Comparison of ENCODE assay signal across 18 mouse cellular contexts in genomic region chr13:91202564-91202963, GRCm38 (mm10).
"Had no signal": no experiment of that assay in that cellular context is flagged by ENCODE, and none has a peak within 500 bp of the region (broad histone marks: within the 10 kb centered on the region; RNA-seq: fewer than 3 reads in every experiment).

No protein-coding gene starts in this region.

- H3K9me3 ChIP-seq: liver, embryonic 13.5 days; liver, embryonic 15.5 days; lung, embryonic 15.5 days; midbrain, embryonic 13.5 days; midbrain, embryonic 15.5 days; neural tube, embryonic 12.5 days had no signal

- H3K4me3 ChIP-seq: liver, embryonic 13.5 days; liver, embryonic 15.5 days; lung, embryonic 15.5 days; midbrain, embryonic 13.5 days; midbrain, embryonic 15.5 days; neural tube, embryonic 12.5 days had no signal

- H3K36me3 ChIP-seq: liver, embryonic 13.5 days; liver, embryonic 15.5 days; lung, embryonic 15.5 days; midbrain, embryonic 13.5 days; midbrain, embryonic 15.5 days; neural tube, embryonic 12.5 days had no signal

- H3K27me3 ChIP-seq: liver, embryonic 13.5 days; liver, embryonic 15.5 days; lung, embryonic 15.5 days; midbrain, embryonic 13.5 days; midbrain, embryonic 15.5 days; neural tube, embryonic 12.5 days had no signal

- ATAC-seq: liver, postnatal 0 days; lung, postnatal 0 days; midbrain, embryonic 13.5 days; midbrain, embryonic 15.5 days had no signal

- H3K27ac ChIP-seq: liver, embryonic 13.5 days; liver, embryonic 15.5 days; lung, embryonic 15.5 days; macrophage; midbrain, embryonic 13.5 days; midbrain, embryonic 15.5 days; neural tube, embryonic 12.5 days had no signal

- DNase-seq: liver, embryonic 13.5 days; liver, postnatal 0 days; lung, adult 2 months; lung, postnatal 14 days; lung, postnatal 36 days; right cerebral cortex, postnatal 14 days; spleen, adult 18-20 months; thymus, adult 18-20 months; thymus, postnatal 14 days; thymus, postnatal 36 days had no signal

- H3K9ac ChIP-seq: liver, embryonic 13.5 days; liver, embryonic 15.5 days; liver, postnatal 0 days; lung, embryonic 15.5 days; midbrain, embryonic 13.5 days; midbrain, embryonic 15.5 days; neural tube, embryonic 12.5 days had no signal

- H3K4me1 ChIP-seq: liver, embryonic 13.5 days; liver, embryonic 15.5 days; lung, embryonic 15.5 days; midbrain, embryonic 13.5 days; midbrain, embryonic 15.5 days; neural tube, embryonic 12.5 days had no signal

- H3K4me2 ChIP-seq: liver, embryonic 13.5 days; liver, embryonic 15.5 days; lung, embryonic 15.5 days; midbrain, embryonic 11.5 days; midbrain, embryonic 13.5 days; midbrain, embryonic 15.5 days; neural tube, embryonic 12.5 days had no signal
